8 mouse cellular contexts compared by ENCODE assay signal in genomic region chr6:31032980-31033608, GRCm38 (mm10).
DNase-seq lines count a peak whose midpoint lies in the region; ATAC-seq lines count a peak whose summit lies in the region.

No protein-coding gene starts in this region.

- 10% methylated on average over 12 of the region's 12 CpGs for WGBS in embryonic facial prominence, embryonic 12.5 days

- no peaks in the 10 kb centered on the region for H3K27me3 ChIP-seq in embryonic facial prominence, embryonic 12.5 days

- ATAC-seq in frontal cortex, adult (ENCODE audit: low TSS enrichment): peak; percentile 83
- ATAC-seq in embryonic facial prominence, embryonic 12.5 days (ENCODE audit: insufficient number of reproducible peaks, insufficient read depth, low FRiP score, low TSS enrichment): no peak
- peak; percentile 89 for ATAC-seq in megakaryocyte, adult 5-6 weeks (ENCODE audit: poor library complexity, severe bottlenecking)

- intact Hi-C loops in heart, postnatal 36 days (cut with DNase I): loop anchor here (1.0 kb wide), 1 partner anchor 51 kb away; no protein-coding TSS in a partner anchor

- no peaks in the 10 kb centered on the region for H3K9me3 ChIP-seq in embryonic facial prominence, embryonic 12.5 days

- H3K4me1 ChIP-seq in embryonic facial prominence, embryonic 12.5 days: peaks cover 4% of the 10 kb centered on the region; the same call in 1 of the 2 replicates

- H3K36me3 ChIP-seq in embryonic facial prominence, embryonic 12.5 days: no peaks in the 10 kb centered on the region

- peak overlapping the region; percentile 9; the same call in 1 of the 2 replicates for H3K4me2 ChIP-seq in embryonic facial prominence, embryonic 12.5 days (replicated peaks)

- DNase-seq in frontal cortex, postnatal 25 days (ENCODE audit: low spot score in 2 of 2): no peak
- peak; percentile 70 for DNase-seq in adrenal gland, postnatal 10 days
- peak; percentile 55 to 62 for DNase-seq in heart, postnatal 36 days
- DNase-seq in left cerebral cortex, adult 11 months (ENCODE audit: low spot score): peak; percentile 53
- peak; percentile 62 to 72 for DNase-seq in right cerebral cortex, adult 2 months (ENCODE audit: low spot score in 2 of 2)

- no peak overlapping the region for H3K9ac ChIP-seq in embryonic facial prominence, embryonic 12.5 days

- no peak overlapping the region for H3K27ac ChIP-seq in embryonic facial prominence, embryonic 12.5 days

- no peak overlapping the region for H3K4me3 ChIP-seq in embryonic facial prominence, embryonic 12.5 days

Comparison
In these comparisons a context has a peak if more than half of its experiments do, and no peak if none do; other contexts are left out.
1. DNase-seq: peak in adrenal gland, postnatal 10 days (single experiment), heart, postnatal 36 days (2 of 2), left cerebral cortex, adult 11 months (single experiment) and right cerebral cortex, adult 2 months (2 of 2); none in frontal cortex, postnatal 25 days (0 of 2).